Mouse (Mus musculus) liver, embryonic 14.5 days (tissue): ENCODE measurements around the gene Tango6. TPM values are rescaled to one million over a fixed set of nuclear protein-coding genes. Genes with fewer than 3 reads are reported as not detected.

Experiments used
- ATAC-seq: fragments of 200-750 bp; cut with Nextera tagmentation; 2 replicates; pipeline ENCODE4 v1.8.0; 2017; ENCODE audit warnings: moderate number of reproducible peaks, mild to moderate bottlenecking, moderate library complexity; ENCODE audit not compliant: insufficient read depth
- DNase-seq, 3 experiments: peaks; one replicate each; pipeline ENCODE4 v3.0.0-alpha.2; 2012 to 2013; ENCODE audit warnings: low read depth in 3 of 3, low spot score in 3 of 3
- H3K27ac ChIP-seq: fragments of 300-500 bp; sonication (generic); 2 replicates; pipeline ENCODE4 v1.5.1; 2014; ENCODE audit warnings: moderate library complexity, mild to moderate bottlenecking, control low read depth, inconsistent platforms
- H3K27me3 ChIP-seq: fragments of 300-500 bp; sonication (generic); 2 replicates; pipeline ENCODE4 v1.6.1; 2014; ENCODE audit warnings: mild to moderate bottlenecking, low read length, moderate library complexity; ENCODE audit not compliant: control insufficient read depth, insufficient read depth
- H3K36me3 ChIP-seq: fragments of 300-500 bp; sonication (generic); replicated peaks from 2 replicates; pipeline ENCODE4 v1.6.1; 2014; ENCODE audit warnings: low read depth; ENCODE audit not compliant: control insufficient read depth, insufficient read depth
- H3K4me1 ChIP-seq, 2 experiments: fragments of 200-500 bp in 1 of 2; fragments of 300-500 bp in 1 of 2; sonication (generic) in 1 of 2; replicated peaks; 2 replicates each; pipeline ENCODE4 v1.6.1; 2012 to 2014; ENCODE audit warnings: antibody characterized with exemption in 1 of 2, inconsistent platforms in 1 of 2, low read length in 1 of 2; ENCODE audit not compliant: control insufficient read depth in 2 of 2, insufficient read depth in 2 of 2
- H3K4me2 ChIP-seq: fragments of 300-500 bp; sonication (generic); 2 replicates; pipeline ENCODE4 v1.6.1; 2014; ENCODE audit warnings: low read depth, mild to moderate bottlenecking, control low read depth, moderate library complexity
- H3K4me3 ChIP-seq, 2 experiments: fragments of 200-500 bp in 1 of 2; fragments of 300-500 bp in 1 of 2; sonication (generic) in 1 of 2; 2 replicates each; pipeline ENCODE4 v1.5.1; 2012 to 2014; ENCODE audit warnings: low read depth in 2 of 2, low read length in 2 of 2, mild to moderate bottlenecking in 2 of 2, control low read depth in 1 of 2, inconsistent platforms in 1 of 2, moderate library complexity in 1 of 2; ENCODE audit not compliant: insufficient read depth in 1 of 2
- H3K9ac ChIP-seq: fragments of 300-500 bp; sonication (generic); replicated peaks from 2 replicates; pipeline ENCODE4 v1.6.1; 2014; ENCODE audit warnings: mild to moderate bottlenecking, control low read depth, moderate library complexity
- H3K9me3 ChIP-seq: fragments of 300-500 bp; sonication (generic); 2 replicates; pipeline ENCODE4 v1.6.1; 2016; ENCODE audit warnings: low read length, mixed read lengths; ENCODE audit not compliant: control insufficient read depth
- CTCF ChIP-seq: IDR thresholded peaks from 2 replicates; pipeline ENCODE4 v1.5.1; 2016; ENCODE audit warnings: antibody characterized with exemption, low read depth, control low read depth
- EP300 ChIP-seq: IDR thresholded peaks from 2 replicates; pipeline ENCODE4 v1.6.1; 2016; ENCODE audit warnings: antibody characterized with exemption, low read depth
- WGBS: fragments of 180-500 bp; shearing (Covaris S2); extraction: QIAGEN DNeasy Blood & Tissue Kit; methylation state at CpG from one replicate; pipeline ENCODE4 v1.1.7; 2014; ENCODE audit not compliant: insufficient replicate concordance; 5-methylcytosine and 5-hydroxymethylcytosine counted together
- polyA plus RNA-seq, 2 experiments: library from polyadenylated mRNA; depleted of rRNA in 1 of 2; stranded (reverse) in 1 of 2; unstranded in 1 of 2; fragments of >200 nt; fragmentation: Nextera tagmentation in 1 of 2; extraction: Ambion mirVana in 1 of 2; gene quantifications; 2 replicates each; pipeline versions ENCODE4 v1.2.1 to v1.2.3; 2012 to 2014

The Tango6 gene
- polyA plus RNA-seq, 2 experiments: 1.7 to 2.6 TPM

DNA sequence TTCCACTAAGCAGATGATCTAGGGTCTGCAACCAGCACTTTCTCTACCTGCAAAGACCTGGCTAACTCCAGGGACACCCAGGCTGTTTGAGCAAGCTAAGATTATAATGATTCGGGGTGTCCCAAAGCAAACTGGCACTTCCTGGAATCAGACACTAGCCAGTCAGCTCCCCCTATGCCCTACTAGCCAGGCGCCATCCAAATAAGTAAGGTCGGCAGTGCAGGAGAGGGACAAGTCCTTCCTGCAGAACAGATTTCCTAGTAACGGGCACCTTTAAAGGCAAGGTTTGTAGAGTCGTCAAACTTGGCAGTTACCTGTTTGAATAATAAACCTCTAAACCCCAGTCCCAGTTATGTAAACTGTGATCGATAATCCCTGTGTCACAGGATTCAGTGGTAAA is 155.9 kb downstream of the Tango6 start:
- no peak overlapping the region for H3K4me3 ChIP-seq
- H3K9me3 ChIP-seq: no peaks in the 10 kb centered on the region
- DNase-seq (no peak), ATAC-seq (no peak)
- H3K4me1 ChIP-seq: peaks cover 0 to 7% of the 10 kb centered on the region in 2 experiments; a peak in 1 of 4 replicates
- H3K4me2 ChIP-seq: no peak overlapping the region
- H3K27me3 ChIP-seq: no peaks in the 10 kb centered on the region
- no peak overlapping the region for H3K27ac ChIP-seq
- H3K9ac ChIP-seq: no peak overlapping the region
- WGBS: 57% methylated on average over 6 of the region's 6 CpGs
- no peaks in the 10 kb centered on the region for H3K36me3 ChIP-seq
- TF ChIP-seq EP300 (no peak), CTCF (no peak)

DNA sequence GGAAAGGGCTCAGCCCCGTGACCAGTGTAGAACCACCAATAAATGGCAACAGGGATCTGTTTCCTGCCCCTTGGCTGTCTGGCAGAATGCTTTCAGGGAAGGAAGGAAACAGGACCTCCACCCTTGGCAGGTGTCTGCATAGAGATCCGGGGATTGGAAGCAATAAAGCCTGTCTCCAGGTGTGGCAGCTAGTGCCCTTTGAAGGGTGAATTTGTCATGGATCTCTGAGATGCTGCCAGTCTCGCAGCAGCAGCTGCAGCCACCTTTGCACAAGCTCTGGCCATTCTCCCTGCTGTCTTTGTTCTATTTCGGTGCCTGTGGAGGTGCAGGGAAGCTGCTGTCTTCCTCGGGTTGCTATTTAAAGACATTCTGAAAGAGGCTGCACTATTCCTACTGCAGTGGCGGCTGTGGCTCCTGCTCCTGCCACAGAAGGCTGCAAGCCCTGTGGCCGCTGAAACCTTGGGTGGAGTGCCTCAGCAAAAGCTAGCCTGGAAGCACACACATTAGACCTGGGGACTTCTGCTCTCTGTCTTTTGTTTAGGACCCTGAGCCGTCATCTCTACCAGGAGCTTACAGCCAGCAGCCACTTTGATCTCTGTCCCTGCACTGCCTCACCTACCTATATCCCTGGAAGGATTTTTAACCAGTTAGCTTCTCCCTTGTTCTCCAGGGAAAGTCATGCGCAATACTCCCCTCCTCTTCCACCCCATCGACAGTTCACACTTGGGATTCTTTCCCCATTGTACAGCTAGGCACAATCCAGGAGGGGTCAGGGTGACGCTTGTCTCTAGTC is 156.5 kb downstream of the Tango6 start:
- DNase-seq (no peak), ATAC-seq (no peak)
- Histone ChIP-seq H3K27me3 (no peaks in the 10 kb centered on the region), H3K4me3 (no peak overlapping the region), H3K36me3 (no peaks in the 10 kb centered on the region), H3K9me3 (no peaks in the 10 kb centered on the region), H3K4me1 (peaks cover 0 to 7% of the 10 kb centered on the region in 2 experiments; a peak in 1 of 4 replicates), H3K9ac (no peak overlapping the region), H3K27ac (no peak overlapping the region), H3K4me2 (no peak overlapping the region)
- TF ChIP-seq CTCF (no peak), EP300 (no peak)
- WGBS: 43% methylated on average over 11 of the region's 11 CpGs

DNA sequence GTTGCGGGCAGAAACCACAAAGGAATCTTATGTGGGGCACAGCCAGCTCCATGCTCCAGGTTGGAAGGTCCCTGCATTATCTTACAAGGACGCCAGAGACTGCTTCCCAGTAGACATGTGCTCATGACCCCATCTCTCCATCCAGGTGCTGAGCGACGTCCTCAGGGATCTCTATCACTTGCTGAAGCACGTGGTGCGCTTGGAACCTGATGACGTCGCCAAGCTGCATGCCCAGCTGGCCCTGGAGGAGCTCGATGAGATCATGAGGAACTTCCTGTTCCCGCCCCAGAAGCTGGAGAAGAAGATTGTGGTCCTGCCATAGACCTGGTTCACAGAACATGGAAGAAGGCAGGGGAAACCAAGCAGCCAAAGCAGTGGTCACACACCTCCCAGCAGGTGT is 167.2 kb downstream of the Tango6 start:
- TF ChIP-seq CTCF (no peak), EP300 (no peak)
- Histone ChIP-seq H3K27me3 (no peaks in the 10 kb centered on the region), H3K4me1 (no peaks in the 10 kb centered on the region), H3K36me3 (no peaks in the 10 kb centered on the region), H3K4me3 (no peak overlapping the region), H3K27ac (no peak overlapping the region), H3K4me2 (no peak overlapping the region), H3K9me3 (no peaks in the 10 kb centered on the region), H3K9ac (no peak overlapping the region)
- ATAC-seq: no peak
- no peak for DNase-seq
- WGBS: 60% methylated on average over 10 of the region's 10 CpGs

GRCm38 (mm10) chr8:106854534-106855241 is 171.8 kb downstream of the Tango6 start:
- 47% methylated on average over 8 of the region's 8 CpGs for WGBS
- DNase-seq (no peak), ATAC-seq (no peak; the same call in 1 of the 2 replicates)
- no peaks in the 10 kb centered on the region for H3K4me1 ChIP-seq
- no peak for TF ChIP-seq EP300
- 0 out of 2 replicates have a peak, but pooled peaks have one; percentile 25 for TF ChIP-seq CTCF
- H3K27me3 ChIP-seq: no peaks in the 10 kb centered on the region
- no peaks in the 10 kb centered on the region for H3K9me3 ChIP-seq
- H3K4me3 ChIP-seq: no peak overlapping the region
- no peak overlapping the region for H3K9ac ChIP-seq
- H3K36me3 ChIP-seq: no peaks in the 10 kb centered on the region
- no peak overlapping the region for H3K27ac ChIP-seq
- no peak overlapping the region for H3K4me2 ChIP-seq

DNA sequence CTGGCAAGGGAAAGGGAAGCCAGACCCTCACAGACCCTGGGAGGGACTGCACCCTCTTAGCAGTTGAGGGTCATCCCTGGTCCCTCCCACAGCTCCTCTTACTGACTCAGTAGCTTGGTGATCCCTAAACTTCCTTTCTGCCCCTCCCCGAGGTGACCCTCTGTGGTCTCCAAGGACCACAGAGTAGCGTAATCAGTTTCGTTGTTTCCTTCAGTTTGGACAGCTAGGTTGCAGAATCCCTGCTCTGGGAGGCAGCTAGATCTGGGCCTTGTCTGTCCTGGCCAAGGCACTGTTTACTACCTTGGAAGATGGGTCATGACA is 172.3 kb downstream of the Tango6 start:
- no peak overlapping the region for H3K9ac ChIP-seq
- no peaks in the 10 kb centered on the region for H3K4me1 ChIP-seq
- no peak overlapping the region for H3K4me2 ChIP-seq
- DNase-seq (no peak), ATAC-seq (no peak)
- WGBS: 40% methylated on average over 3 of the region's 3 CpGs
- TF ChIP-seq CTCF (no peak), EP300 (no peak)
- H3K4me3 ChIP-seq: no peak overlapping the region
- H3K27me3 ChIP-seq: no peaks in the 10 kb centered on the region
- no peak overlapping the region for H3K27ac ChIP-seq
- H3K9me3 ChIP-seq: no peaks in the 10 kb centered on the region
- no peaks in the 10 kb centered on the region for H3K36me3 ChIP-seq
